Mouse (Mus musculus) neural tube, embryonic 15.5 days (tissue): ENCODE data around the gene Gm26657. TPM values are rescaled to one million over a fixed set of nuclear protein-coding genes. Genes with fewer than 3 reads are reported as not detected.

Source experiments
- ATAC-seq: fragments of 200-750 bp; cut with Nextera tagmentation; 2 replicates; pipeline ENCODE4 v1.8.0; 2017; ENCODE audit warnings: mild to moderate bottlenecking, moderate TSS enrichment, moderate library complexity; ENCODE audit not compliant: low FRiP score
- H3K27ac ChIP-seq: fragments of 300-500 bp; sonication (generic); replicated peaks from 2 replicates; pipeline ENCODE4 v1.5.1; 2015; ENCODE audit warnings: mild to moderate bottlenecking, inconsistent platforms
- H3K27me3 ChIP-seq: fragments of 300-500 bp; sonication (generic); replicated peaks from 2 replicates; pipeline ENCODE4 v1.6.1; 2015; ENCODE audit warnings: inconsistent platforms
- H3K36me3 ChIP-seq: fragments of 300-500 bp; sonication (generic); 2 replicates; pipeline ENCODE4 v1.6.1; 2015; ENCODE audit warnings: inconsistent platforms
- H3K4me1 ChIP-seq: fragments of 300-500 bp; sonication (generic); 2 replicates; pipeline ENCODE4 v1.6.1; 2015; ENCODE audit warnings: inconsistent platforms
- H3K4me2 ChIP-seq: fragments of 300-500 bp; sonication (generic); 2 replicates; pipeline ENCODE4 v1.6.1; 2015; ENCODE audit warnings: inconsistent platforms, mild to moderate bottlenecking, moderate library complexity
- H3K4me3 ChIP-seq: fragments of 300-500 bp; sonication (generic); replicated peaks from 2 replicates; pipeline ENCODE4 v1.5.1; 2015; ENCODE audit warnings: mild to moderate bottlenecking, inconsistent platforms
- H3K9ac ChIP-seq: fragments of 300-500 bp; sonication (generic); replicated peaks from 2 replicates; pipeline ENCODE4 v1.6.1; 2015; ENCODE audit warnings: mild to moderate bottlenecking, inconsistent platforms
- H3K9me3 ChIP-seq: fragments of 300-500 bp; sonication (generic); replicated peaks from 2 replicates; pipeline ENCODE4 v1.6.1; 2016; ENCODE audit warnings: inconsistent platforms
- WGBS: fragments of 180-500 bp; shearing (Covaris S2); methylation state at CpG from one replicate; pipeline ENCODE4 v1.1.7; 2015; ENCODE audit warnings: mixed read lengths; 5-methylcytosine and 5-hydroxymethylcytosine counted together
- polyA plus RNA-seq: library from polyadenylated mRNA; unstranded; fragments of >200 nt; fragmentation: Nextera tagmentation; extraction: Ambion mirVana; gene quantifications from 2 replicates; pipeline ENCODE4 v1.2.1, GENCODE M21; 2015

Gm26657 gene
- polyA plus RNA-seq, 1 experiment from 2014 or later = not detected

- Histone ChIP-seq H3K4me1 (no peaks in the 10 kb centered on the region), H3K4me2 (no peak overlapping the region), H3K4me3 (no peak overlapping the region), H3K27me3 (no peaks in the 10 kb centered on the region), H3K36me3 (peaks cover 94% of the 10 kb centered on the region), H3K9me3 (no peaks in the 10 kb centered on the region), H3K9ac (no peak overlapping the region), H3K27ac (no peak overlapping the region)
- 91% methylated on average over 7 of the region's 7 CpGs for WGBS
- no peak for ATAC-seq
These were observed 29.0 kb downstream of the Gm26657 start for GRCm38 (mm10) chr4:56768913-56769312.

- no peak for ATAC-seq
- WGBS = 67% methylated on average over 1 of the region's 1 CpGs
- no peaks in the 10 kb centered on the region for H3K27me3 ChIP-seq
- no peaks in the 10 kb centered on the region for H3K9me3 ChIP-seq
- no peak overlapping the region for H3K9ac ChIP-seq
- H3K4me2 ChIP-seq = no peak overlapping the region
- H3K36me3 ChIP-seq = peaks cover 90% of the 10 kb centered on the region
- H3K4me3 ChIP-seq = no peak overlapping the region
- H3K4me1 ChIP-seq = no peaks in the 10 kb centered on the region
- H3K27ac ChIP-seq = no peak overlapping the region
These were observed 31.2 kb downstream of the Gm26657 start for GRCm38 (mm10) chr4:56771065-56771464.

Other genes with a start within 250 kb of the Gm26657 start
- not detected in 2 replicates for gene Actl7b, start 1.4 kb downstream of the Gm26657 start, polyA plus RNA-seq
- gene Actl7a, start 3.3 kb downstream of the Gm26657 start, polyA plus RNA-seq = not detected in 2 replicates
- gene Elp1, start 62.3 kb downstream of the Gm26657 start, polyA plus RNA-seq = 57.4 and 60.4 TPM in 2 replicates
- 13.3 and 16.5 TPM in 2 replicates for gene Fam206a, start 62.3 kb downstream of the Gm26657 start, polyA plus RNA-seq
- 16.0 and 17.1 TPM in 2 replicates for gene Ctnnal1, start 125.1 kb downstream of the Gm26657 start, polyA plus RNA-seq
- 9.9 and 10.8 TPM in 2 replicates for gene Tmem245, start 207.4 kb downstream of the Gm26657 start, polyA plus RNA-seq